Mouse (Mus musculus) bone marrow macrophage, adult 2 months (primary cell): ENCODE results near the gene Snx17.

Experiments used
- CTCF ChIP-seq: IDR thresholded peaks from 2 replicates; pipeline ENCODE4 v1.5.1; 2012; ENCODE audit warnings: low read depth, mild to moderate bottlenecking, low read length, moderate library complexity
- POLR2A ChIP-seq: IDR thresholded peaks from 2 replicates; pipeline ENCODE4 v1.6.1; 2012; ENCODE audit warnings: mild to moderate bottlenecking, low read depth, low read length, borderline replicate concordance

GRCm38 (mm10) chr5:31226641-31227040 is 33.6 kb downstream of the Snx17 start:
- TF ChIP-seq CTCF (no peak), POLR2A (no peak)
